Mouse (Mus musculus): ENCODE measurements around the gene Gm17268. TPM values are rescaled to one million over a fixed set of nuclear protein-coding genes. Genes with fewer than 3 reads are reported as not detected.

Gene Gm17268
- not detected in 2 replicates for polyA plus RNA-seq (2015; fragmentation: Nextera tagmentation; extraction: Ambion mirVana)

GRCm38 (mm10) chr11:82038535-82038934 lies at the start of gene Gm17268:
Gene Gm17268, minus strand, starts transcription at chr11:82038562.
- Histone ChIP-seq H3K4me2 (replicated peaks) (no peak within 1 kb of the TSS), H3K4me1 (peaks cover 10% of the 10 kb centered on the region), H3K9ac (replicated peaks) (no peak within 1 kb of the TSS), H3K9me3 (no peaks in the 10 kb centered on the region), H3K36me3 (no peaks in the 10 kb centered on the region), H3K4me3 (no peak within 1 kb of the TSS), H3K27me3 (no peaks in the 10 kb centered on the region), H3K27ac (replicated peaks) (no peak within 1 kb of the TSS)
- ATAC-seq (replicated peaks): no peak
- WGBS: 55% methylated on average over 2 of the region's 2 CpGs

DNA sequence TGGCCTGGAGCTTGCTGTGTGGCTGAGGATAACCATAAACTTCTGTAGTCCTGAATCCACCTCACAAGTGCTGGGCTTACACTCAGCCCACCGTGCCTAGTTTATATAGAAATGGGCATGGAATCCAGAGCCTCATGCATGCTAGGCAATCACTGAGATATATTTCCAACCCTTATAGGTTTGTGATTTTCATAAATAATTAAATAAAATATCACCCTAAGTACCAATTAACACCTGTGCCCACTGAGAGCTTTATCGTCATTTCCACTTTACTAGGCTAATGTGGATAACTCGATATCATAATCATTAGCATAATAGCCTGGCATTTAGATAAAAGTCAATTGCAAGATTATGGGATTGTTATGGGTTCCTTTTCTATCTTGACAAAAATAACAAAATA lies 46.0 kb upstream of the Gm17268 start:
- no peak for ATAC-seq (replicated peaks)
- Histone ChIP-seq H3K4me2 (replicated peaks) (no peak overlapping the region), H3K9ac (replicated peaks) (no peak overlapping the region), H3K27ac (replicated peaks) (no peak overlapping the region), H3K4me3 (no peak overlapping the region), H3K9me3 (no peaks in the 10 kb centered on the region), H3K27me3 (no peaks in the 10 kb centered on the region), H3K4me1 (no peaks in the 10 kb centered on the region), H3K36me3 (no peaks in the 10 kb centered on the region)
- WGBS: 83% methylated on average over 3 of the region's 3 CpGs

DNA sequence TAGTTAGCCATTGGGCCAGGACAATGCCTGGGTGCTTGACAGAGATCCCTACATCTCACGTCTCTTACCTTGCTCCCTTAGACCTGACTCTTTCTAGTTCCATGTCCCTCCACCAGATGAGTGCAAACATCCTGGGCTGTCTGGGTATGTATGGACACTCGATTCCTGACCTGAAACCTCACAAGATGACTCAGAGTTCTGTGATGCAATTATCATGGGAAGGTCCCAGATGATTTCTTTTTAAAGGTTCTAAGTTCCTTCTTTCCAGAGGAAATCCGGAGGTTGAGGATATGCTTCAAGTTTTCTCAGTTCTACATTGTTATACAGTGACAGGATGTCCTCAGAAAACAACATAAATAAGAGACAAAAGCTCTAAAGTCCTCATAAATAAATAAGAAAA lies 42.5 kb upstream of the Gm17268 start:
- H3K36me3 ChIP-seq: no peaks in the 10 kb centered on the region
- WGBS: 82% methylated on average over 3 of the region's 3 CpGs
- ATAC-seq (replicated peaks): no peak
- H3K9ac ChIP-seq (replicated peaks): no peak overlapping the region
- H3K27me3 ChIP-seq: no peaks in the 10 kb centered on the region
- H3K4me2 ChIP-seq (replicated peaks): no peak overlapping the region
- H3K4me3 ChIP-seq: no peak overlapping the region
- H3K4me1 ChIP-seq: no peaks in the 10 kb centered on the region
- H3K9me3 ChIP-seq: no peaks in the 10 kb centered on the region
- H3K27ac ChIP-seq (replicated peaks): no peak overlapping the region

DNA sequence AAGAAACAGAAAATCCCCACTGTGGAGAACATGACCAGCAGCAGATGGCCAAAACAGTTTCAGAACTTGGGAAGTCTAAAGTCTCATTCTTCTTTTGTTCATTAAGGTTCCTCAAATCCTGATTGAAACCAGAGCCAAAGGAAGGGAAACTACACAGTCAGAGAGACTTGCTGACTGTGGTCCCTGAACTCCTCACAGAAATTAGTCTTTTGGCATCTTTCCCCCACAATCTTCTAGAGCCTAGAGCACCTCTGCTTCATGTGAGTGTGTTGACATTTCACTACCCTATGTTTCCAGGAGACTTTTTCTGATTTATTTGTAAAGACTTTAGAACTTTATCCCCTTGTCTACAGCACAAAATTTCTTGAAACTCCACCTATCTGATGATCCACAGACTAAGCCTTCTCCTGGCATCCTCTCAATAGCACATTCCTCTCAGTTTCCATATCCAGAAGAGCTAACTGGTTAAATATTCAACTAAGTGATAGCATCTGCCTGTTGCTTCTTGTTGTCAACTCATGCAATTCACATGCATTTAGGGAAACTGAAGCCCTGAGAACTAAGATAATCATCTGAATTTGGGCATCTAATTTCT lies 39.9 kb upstream of the Gm17268 start:
- Histone ChIP-seq H3K4me1 (no peaks in the 10 kb centered on the region), H3K9me3 (no peaks in the 10 kb centered on the region), H3K27me3 (no peaks in the 10 kb centered on the region), H3K4me2 (replicated peaks) (no peak overlapping the region), H3K9ac (replicated peaks) (no peak overlapping the region), H3K4me3 (no peak overlapping the region), H3K36me3 (no peaks in the 10 kb centered on the region), H3K27ac (replicated peaks) (no peak overlapping the region)
- no peak for ATAC-seq (replicated peaks)

DNA sequence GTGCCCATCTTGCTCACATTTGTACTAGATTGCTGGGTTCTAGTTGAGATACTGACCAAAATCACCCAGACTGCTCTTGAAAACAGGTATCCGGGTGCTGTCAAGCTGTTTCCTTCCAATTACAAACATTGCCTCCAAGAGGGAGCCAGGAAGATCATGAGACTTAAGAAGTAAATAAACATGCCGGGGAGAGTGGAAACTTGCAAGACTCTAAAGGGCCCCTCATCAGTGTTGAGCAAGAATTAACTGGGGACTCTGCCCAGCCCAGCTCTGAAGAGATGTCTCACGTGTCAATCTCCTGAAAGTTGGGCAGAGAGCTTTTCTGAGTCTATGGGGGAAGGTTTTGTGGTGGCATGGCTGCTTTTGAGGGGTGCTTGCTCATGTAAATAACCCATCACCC lies 38.7 kb upstream of the Gm17268 start:
- Histone ChIP-seq H3K27ac (replicated peaks) (no peak overlapping the region), H3K9me3 (no peaks in the 10 kb centered on the region), H3K4me2 (replicated peaks) (no peak overlapping the region), H3K36me3 (no peaks in the 10 kb centered on the region), H3K4me1 (no peaks in the 10 kb centered on the region), H3K9ac (replicated peaks) (no peak overlapping the region), H3K27me3 (no peaks in the 10 kb centered on the region), H3K4me3 (no peak overlapping the region)
- 87% methylated on average over 3 of the region's 3 CpGs for WGBS
- no peak for ATAC-seq (replicated peaks)

DNA sequence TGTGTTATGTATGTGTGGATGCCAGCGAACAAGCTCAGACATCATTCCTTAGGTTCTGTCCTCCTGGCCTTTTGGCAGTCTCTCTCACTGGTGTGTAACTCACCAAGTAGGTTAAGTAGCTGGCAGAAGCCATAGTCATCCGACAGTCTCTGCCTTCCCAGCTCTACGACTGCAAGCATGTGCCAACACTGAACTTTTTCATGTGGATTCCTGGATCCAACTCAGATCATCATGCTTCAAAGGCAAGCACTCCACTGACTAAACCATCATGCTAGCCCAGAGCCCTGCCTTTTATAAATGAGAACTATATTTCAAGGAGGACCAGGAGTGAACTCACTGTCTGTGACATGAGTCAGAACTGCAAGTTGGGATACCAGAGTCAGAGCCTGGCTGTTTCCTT lies 35.3 kb upstream of the Gm17268 start:
- no peak overlapping the region for H3K4me2 ChIP-seq (replicated peaks)
- H3K27ac ChIP-seq (replicated peaks): no peak overlapping the region
- no peaks in the 10 kb centered on the region for H3K9me3 ChIP-seq
- no peaks in the 10 kb centered on the region for H3K36me3 ChIP-seq
- ATAC-seq (replicated peaks): no peak
- H3K4me1 ChIP-seq: no peaks in the 10 kb centered on the region
- no peak overlapping the region for H3K9ac ChIP-seq (replicated peaks)
- H3K27me3 ChIP-seq: no peaks in the 10 kb centered on the region
- H3K4me3 ChIP-seq: no peak overlapping the region
- 76% methylated on average over 3 of the region's 3 CpGs for WGBS

GRCm38 (mm10) chr11:82072984-82073383 lies 34.6 kb upstream of the Gm17268 start:
- H3K4me2 ChIP-seq (replicated peaks): no peak overlapping the region
- no peak overlapping the region for H3K4me3 ChIP-seq
- no peaks in the 10 kb centered on the region for H3K4me1 ChIP-seq
- no peak for ATAC-seq (replicated peaks)
- no peak overlapping the region for H3K27ac ChIP-seq (replicated peaks)
- H3K9me3 ChIP-seq: no peaks in the 10 kb centered on the region
- 82% methylated on average over 3 of the region's 3 CpGs for WGBS
- H3K9ac ChIP-seq (replicated peaks): no peak overlapping the region
- H3K27me3 ChIP-seq: no peaks in the 10 kb centered on the region
- H3K36me3 ChIP-seq: no peaks in the 10 kb centered on the region

DNA sequence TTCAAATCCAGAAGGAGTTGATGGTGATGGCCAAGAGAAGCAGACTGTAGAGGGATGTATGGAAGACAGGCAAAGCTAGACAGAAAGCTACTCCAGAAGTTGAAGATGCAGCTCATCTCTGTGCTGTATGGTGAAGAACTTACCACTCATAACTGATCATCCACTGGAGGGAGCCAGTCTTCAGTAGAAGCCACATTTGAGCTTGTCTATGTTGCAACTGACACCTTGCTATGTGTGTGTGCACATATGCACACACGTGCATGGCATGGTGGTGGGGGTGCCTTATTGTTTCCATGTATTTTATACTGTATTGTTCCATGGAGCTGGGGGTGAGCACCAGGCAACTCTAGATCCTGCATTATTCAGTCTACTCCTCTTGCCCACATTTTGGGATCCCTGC lies 34.0 kb upstream of the Gm17268 start:
- H3K9ac ChIP-seq (replicated peaks): no peak overlapping the region
- 89% methylated on average over 1 of the region's 1 CpGs for WGBS
- no peak overlapping the region for H3K4me3 ChIP-seq
- no peaks in the 10 kb centered on the region for H3K27me3 ChIP-seq
- H3K9me3 ChIP-seq: no peaks in the 10 kb centered on the region
- no peak overlapping the region for H3K27ac ChIP-seq (replicated peaks)
- no peak overlapping the region for H3K4me2 ChIP-seq (replicated peaks)
- no peak for ATAC-seq (replicated peaks)
- H3K4me1 ChIP-seq: no peaks in the 10 kb centered on the region
- no peaks in the 10 kb centered on the region for H3K36me3 ChIP-seq

DNA sequence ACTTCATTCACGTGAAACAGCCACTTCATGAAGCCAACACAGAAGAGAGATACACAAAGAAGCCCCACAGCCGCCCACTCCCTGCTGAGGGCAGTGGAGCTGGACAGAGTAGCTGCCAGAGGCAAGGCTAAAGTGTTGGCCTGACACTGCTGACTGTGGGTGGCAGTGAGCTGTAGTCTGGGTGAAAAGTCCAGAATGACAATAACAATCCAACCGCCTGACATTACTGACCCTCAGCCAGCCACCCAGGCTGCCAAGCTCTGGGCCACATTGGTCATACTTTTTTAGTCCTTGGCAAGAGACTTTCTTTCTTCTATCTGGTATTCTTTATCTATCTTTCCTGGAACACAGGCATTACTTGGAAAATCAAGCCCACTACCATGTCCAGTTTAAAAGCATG lies 32.7 kb upstream of the Gm17268 start:
- Histone ChIP-seq H3K36me3 (no peaks in the 10 kb centered on the region), H3K4me3 (no peak overlapping the region), H3K9me3 (no peaks in the 10 kb centered on the region), H3K4me1 (no peaks in the 10 kb centered on the region), H3K27ac (replicated peaks) (no peak overlapping the region), H3K9ac (replicated peaks) (no peak overlapping the region), H3K4me2 (replicated peaks) (no peak overlapping the region), H3K27me3 (no peaks in the 10 kb centered on the region)
- ATAC-seq (replicated peaks): no peak
- 85% methylated on average over 3 of the region's 3 CpGs for WGBS

GRCm38 (mm10) chr11:82066953-82067571 lies 28.7 kb upstream of the Gm17268 start:
- no peak overlapping the region for H3K4me2 ChIP-seq (replicated peaks)
- H3K9ac ChIP-seq (replicated peaks): no peak overlapping the region
- H3K36me3 ChIP-seq: no peaks in the 10 kb centered on the region
- no peaks in the 10 kb centered on the region for H3K4me1 ChIP-seq
- no peak overlapping the region for H3K4me3 ChIP-seq
- no peak overlapping the region for H3K27ac ChIP-seq (replicated peaks)
- H3K9me3 ChIP-seq: no peaks in the 10 kb centered on the region
- H3K27me3 ChIP-seq: no peaks in the 10 kb centered on the region
- no peak for ATAC-seq (replicated peaks)
- 81% methylated on average over 7 of the region's 7 CpGs for WGBS

DNA sequence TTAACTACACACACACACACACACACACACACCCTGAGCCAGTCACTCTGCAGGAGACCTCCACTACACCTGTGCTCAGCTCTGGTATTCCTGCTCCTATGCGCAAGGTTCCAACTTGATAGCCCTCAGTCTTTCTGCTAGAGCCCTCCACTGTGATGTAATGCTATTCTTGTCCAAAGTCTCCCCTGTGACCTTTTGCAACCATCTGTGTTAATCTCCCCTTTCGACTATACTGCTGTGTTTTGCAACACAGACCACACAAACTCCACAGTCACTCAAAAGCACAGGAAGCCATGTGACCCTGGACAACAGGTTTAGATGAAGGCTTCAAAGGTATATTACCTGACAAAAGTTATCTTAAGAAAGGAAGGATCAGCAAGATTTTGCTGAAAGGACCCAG lies 25.1 kb upstream of the Gm17268 start:
- Histone ChIP-seq H3K4me1 (no peaks in the 10 kb centered on the region), H3K4me3 (no peak overlapping the region), H3K9ac (replicated peaks) (no peak overlapping the region), H3K27me3 (no peaks in the 10 kb centered on the region), H3K27ac (replicated peaks) (no peak overlapping the region), H3K9me3 (no peaks in the 10 kb centered on the region), H3K36me3 (no peaks in the 10 kb centered on the region), H3K4me2 (replicated peaks) (no peak overlapping the region)
- no peak for ATAC-seq (replicated peaks)
- WGBS: 81% methylated on average over 2 of the region's 2 CpGs

GRCm38 (mm10) chr11:82062226-82062625 lies 23.9 kb upstream of the Gm17268 start:
- no peaks in the 10 kb centered on the region for H3K36me3 ChIP-seq
- H3K4me2 ChIP-seq (replicated peaks): no peak overlapping the region
- 76% methylated on average over 3 of the region's 3 CpGs for WGBS
- no peak overlapping the region for H3K27ac ChIP-seq (replicated peaks)
- no peak overlapping the region for H3K4me3 ChIP-seq
- no peak for ATAC-seq (replicated peaks)
- H3K9me3 ChIP-seq: no peaks in the 10 kb centered on the region
- no peaks in the 10 kb centered on the region for H3K4me1 ChIP-seq
- no peak overlapping the region for H3K9ac ChIP-seq (replicated peaks)
- no peaks in the 10 kb centered on the region for H3K27me3 ChIP-seq

- Histone ChIP-seq H3K27ac (replicated peaks) (no peak within 1 kb of the TSS), H3K27me3 (no peaks in the 10 kb centered on the region), H3K4me2 (replicated peaks) (no peak within 1 kb of the TSS), H3K36me3 (no peaks in the 10 kb centered on the region), H3K4me1 (no peaks in the 10 kb centered on the region), H3K9me3 (no peaks in the 10 kb centered on the region), H3K4me3 (no peak within 1 kb of the TSS), H3K9ac (replicated peaks) (no peak within 1 kb of the TSS)
- ATAC-seq (replicated peaks): no peak
- WGBS: 81% methylated on average over 6 of the region's 6 CpGs
Observed at GRCm38 (mm10) chr11:82057646-82058045, 19.3 kb upstream of the Gm17268 start, which contains the start of gene Ccl11. Gene Ccl11, plus strand, starts transcription at chr11:82057823.
